Mouse (Mus musculus) ES-E14 (cell line): ENCODE data around the gene Oog1.
"Not testable (repeated sequence)": the region's sequence is repeated elsewhere in the genome, so short reads cannot be mapped to it uniquely, and the experiment has no call there.

Source experiments
- CHD2 ChIP-seq: IDR thresholded peaks from 2 replicates; pipeline ENCODE4 v1.6.1; 2014; ENCODE audit warnings: mild to moderate bottlenecking, low read depth, low read length, inconsistent platforms
- MAFK ChIP-seq: IDR thresholded peaks from 2 replicates; pipeline ENCODE4 v1.6.1; 2014; ENCODE audit warnings: mild to moderate bottlenecking, low read depth, low read length, inconsistent platforms; ENCODE audit not compliant: insufficient read depth

DNA sequence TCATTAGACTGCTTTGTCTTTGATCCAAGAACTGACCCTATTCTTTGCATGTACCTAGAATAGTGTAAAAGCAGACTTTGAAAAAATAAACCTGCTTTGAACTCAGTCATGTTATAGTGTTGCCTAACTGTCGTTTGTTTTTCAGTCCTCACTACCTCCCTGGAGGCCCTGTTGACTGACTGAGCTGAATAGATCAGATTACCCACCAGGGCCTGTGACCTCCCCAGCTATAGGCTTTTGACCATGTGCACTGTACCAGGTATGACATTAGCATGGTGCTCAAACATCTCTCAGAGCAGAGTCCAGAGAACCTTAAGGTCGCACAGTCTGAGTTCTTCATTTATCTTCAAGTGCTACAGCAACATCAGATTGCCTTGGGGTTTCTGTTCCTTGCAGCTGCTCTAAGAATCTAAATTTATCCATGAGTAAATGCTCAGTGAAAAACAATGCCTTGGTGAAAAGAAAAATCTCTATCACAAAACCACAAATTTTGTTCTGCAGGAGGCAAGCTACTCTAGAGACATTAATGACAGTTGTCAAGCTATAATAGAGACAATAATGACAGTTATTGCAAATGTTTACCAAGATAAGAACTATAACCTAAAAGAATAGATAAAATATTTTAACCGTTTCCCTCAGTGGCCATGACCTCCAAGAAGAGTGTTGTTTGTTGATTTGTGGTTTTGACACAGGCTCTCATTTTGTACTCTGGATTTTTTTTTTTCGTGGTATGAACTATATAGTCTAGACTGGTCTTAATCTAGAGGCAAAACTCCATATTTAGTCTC is 50.6 kb downstream of the Oog1 start:
- TF ChIP-seq CHD2, MAFK: not testable (repeated sequence)
